Mouse (Mus musculus) CH12F3 (cell line): ENCODE measurements around the gene Plekha8.

Experiments
- in situ Hi-C: fragments of 300-500 bp; cut with MboI; formaldehyde crosslinking; loops from 2 replicates; pipeline ENCODE4 v1.14.3; 2020; ENCODE audit warnings: low sequenced_read_pairs

Plekha8 gene

DNA sequence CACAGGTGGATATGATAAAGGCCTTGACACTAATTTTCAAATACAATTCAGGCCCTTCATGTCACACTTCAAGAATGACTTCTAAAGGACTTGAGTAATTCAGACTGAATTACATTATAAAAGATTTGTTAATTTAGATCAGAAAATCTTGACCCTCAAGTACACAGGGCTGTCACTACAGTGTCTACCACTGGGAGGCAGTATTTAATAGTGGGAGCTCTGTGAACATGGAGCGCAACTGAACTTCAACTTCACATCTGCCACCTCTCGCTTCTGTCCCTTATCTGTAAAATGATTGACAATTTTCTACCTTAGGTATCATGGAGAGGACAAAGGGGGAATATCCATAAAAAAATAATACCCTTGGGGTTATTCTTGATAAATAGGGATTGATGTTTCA lies 8.7 kb upstream of the Plekha8 start:
- in situ Hi-C loops: loop anchor here (25.0 kb wide), 1 partner anchor 576 kb away; no protein-coding TSS in a partner anchor

DNA sequence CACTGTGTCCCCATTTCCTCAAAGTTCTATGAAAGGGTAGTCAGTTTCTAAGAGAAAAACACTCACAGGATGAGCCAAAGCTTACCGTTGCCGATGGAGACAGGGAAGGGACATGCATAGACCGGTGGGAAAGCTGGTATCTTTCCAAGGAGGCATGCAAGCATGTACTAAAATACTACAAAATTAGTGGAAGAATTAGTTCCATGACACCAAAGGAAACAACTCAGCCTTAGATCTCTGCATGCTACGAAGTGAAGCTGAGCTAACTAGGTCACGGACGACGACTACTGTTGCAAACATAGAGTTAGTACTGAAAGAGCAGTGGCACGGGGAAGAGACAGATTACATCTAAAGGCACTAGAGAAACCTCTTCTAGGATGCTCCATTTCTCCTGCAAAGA lies 8.0 kb upstream of the Plekha8 start:
- in situ Hi-C loops: loop anchor here (25.0 kb wide), 1 partner anchor 575 kb away; no protein-coding TSS in a partner anchor

DNA sequence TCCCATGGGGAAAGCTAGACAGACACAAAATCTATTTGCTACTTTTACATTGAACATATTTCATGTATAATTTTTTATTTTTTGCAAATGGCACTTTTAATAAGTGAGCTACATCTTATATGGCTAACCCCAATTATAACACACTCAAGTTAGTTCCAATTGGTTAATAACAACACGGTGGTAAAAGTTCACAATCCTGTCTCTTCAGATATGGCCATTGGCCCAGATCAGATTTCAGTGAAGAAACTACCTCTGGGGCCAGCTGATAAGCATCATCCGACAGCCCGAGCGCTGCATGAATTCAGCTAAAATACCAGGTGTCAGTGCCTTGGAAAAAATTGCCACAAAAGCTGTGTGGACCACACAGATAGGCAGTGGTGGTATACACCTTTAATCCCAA lies 7.2 kb upstream of the Plekha8 start:
- in situ Hi-C loops: loop anchor here (25.0 kb wide), 1 partner anchor 575 kb away; no protein-coding TSS in a partner anchor

DNA sequence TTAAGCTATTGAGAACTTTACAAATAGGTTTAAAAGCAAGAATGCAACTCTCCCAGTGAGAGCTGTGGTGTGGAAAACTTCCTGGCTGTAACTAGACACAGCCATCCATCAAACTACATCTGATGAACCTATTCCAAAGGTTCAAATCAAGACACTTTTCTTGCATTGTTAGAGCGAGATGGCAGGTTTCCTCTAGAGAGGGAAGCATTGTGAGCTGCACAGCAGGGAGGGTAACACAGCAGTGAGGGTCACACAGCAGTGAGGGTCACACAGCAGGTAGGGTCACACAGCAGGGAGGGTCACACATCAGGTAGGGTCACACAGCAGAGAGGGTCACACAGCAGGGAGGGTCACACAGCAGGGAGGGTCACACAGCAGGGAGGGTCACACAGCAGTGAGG lies 6.7 kb upstream of the Plekha8 start:
- in situ Hi-C loops: loop anchor here (25.0 kb wide), 1 partner anchor 574 kb away; no protein-coding TSS in a partner anchor

DNA sequence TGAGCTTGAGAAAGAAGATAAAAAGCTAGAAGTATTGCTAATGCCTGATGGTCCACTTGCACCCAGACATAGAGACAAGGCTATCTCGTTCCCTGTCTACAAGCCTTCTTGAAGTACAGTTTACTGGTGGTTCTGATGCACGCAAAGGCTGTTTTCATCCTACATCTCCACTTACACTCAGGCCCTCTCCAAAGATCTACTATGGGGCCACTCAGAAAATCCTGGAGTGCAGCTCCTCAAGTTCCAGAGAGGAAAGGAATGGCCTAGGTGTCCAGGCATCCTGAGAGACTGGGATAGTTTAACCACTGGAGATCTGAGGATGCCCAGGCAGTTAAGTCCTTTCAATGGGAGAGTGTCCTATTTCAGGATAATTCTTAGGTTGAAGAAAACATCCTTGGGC lies 4.2 kb upstream of the Plekha8 start:
- in situ Hi-C loops: loop anchor here (25.0 kb wide), 1 partner anchor 572 kb away; no protein-coding TSS in a partner anchor

DNA sequence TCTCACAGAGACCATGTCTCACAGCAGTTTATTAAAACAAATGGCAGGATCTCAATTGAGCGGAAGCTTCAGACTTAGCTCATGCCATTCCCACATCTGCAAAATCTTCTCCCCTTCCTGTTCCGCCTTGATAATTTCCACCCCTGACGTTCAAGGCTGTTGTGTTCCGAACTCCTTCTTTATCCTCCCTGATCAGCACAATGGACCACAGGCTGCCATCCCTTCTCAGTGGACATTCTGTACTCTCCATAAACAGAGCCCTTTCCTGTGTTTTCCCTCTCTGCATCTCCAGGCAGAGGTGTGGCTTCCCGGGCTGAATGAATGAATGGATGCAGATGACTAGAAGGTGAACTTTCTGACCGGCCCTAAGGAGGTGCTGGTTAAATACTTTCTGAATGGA lies 3.1 kb upstream of the Plekha8 start:
- in situ Hi-C loops: loop anchor here (25.0 kb wide), 1 partner anchor 571 kb away; no protein-coding TSS in a partner anchor

DNA sequence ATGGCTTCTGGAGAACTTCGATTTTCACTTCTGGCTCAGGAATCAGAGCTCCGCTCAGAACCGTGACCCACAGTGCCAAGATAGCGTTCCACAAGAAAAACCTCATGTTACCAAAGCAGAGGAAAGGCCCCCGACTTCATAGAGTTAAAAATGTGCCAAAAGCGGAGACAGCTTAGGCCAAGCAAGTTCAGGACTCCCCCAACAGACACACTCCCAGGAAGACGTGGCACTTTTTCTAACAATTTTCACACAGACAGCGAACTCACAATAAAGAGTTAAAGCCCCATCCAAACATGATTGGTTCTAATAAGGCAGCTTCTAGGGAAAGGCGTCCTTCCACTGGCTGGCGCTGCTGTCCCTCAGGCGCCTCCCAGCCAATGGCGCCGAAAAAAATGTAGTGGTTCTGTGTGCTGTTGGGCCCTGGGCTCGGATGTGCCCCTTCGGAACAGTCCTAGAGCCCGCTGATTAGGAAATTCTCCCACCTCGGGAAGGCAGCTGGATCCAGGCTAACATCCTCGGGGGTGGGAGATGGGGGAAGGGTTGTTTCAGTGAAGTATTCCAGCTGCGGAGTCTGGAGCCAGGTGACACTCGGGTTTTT lies 1.9 kb upstream of the Plekha8 start:
- in situ Hi-C loops: loop anchor here (25.0 kb wide), 1 partner anchor 569 kb away; no protein-coding TSS in a partner anchor

DNA sequence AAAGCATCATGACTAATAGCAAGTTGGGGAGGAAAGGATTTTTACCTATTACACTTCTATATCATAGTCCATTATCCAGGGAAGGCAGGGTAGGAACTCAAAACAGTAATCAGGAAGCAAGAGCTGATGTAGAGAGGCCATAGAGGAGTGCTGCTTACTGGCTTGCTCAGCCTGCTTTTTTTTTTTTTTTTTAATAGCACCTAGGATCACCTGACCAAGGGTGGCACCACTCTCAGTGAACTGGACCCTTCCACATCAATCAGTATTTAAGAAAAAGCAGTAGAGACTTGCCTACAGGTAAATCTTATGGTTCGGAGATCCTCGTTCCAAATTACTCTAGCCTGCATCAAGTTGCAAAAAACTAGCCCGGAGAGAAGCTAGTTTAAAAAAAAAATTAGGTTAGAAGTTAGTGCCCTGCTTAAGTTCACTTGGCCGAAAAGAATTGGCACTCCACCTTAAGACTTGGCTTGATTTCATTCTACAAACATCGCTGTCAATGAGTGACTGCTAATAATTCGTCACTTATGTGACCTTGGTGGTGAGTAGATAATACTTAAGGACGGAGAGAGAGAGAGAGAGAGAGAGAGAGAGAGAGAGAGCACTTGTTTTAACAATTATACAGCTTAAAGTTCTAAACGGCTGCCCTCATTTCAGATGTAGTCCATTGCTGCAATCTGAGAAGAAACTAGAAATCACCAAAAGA lies 994 bp upstream of the Plekha8 start:
- in situ Hi-C loops: loop anchor here (25.0 kb wide), 1 partner anchor 568 kb away; no protein-coding TSS in a partner anchor

DNA sequence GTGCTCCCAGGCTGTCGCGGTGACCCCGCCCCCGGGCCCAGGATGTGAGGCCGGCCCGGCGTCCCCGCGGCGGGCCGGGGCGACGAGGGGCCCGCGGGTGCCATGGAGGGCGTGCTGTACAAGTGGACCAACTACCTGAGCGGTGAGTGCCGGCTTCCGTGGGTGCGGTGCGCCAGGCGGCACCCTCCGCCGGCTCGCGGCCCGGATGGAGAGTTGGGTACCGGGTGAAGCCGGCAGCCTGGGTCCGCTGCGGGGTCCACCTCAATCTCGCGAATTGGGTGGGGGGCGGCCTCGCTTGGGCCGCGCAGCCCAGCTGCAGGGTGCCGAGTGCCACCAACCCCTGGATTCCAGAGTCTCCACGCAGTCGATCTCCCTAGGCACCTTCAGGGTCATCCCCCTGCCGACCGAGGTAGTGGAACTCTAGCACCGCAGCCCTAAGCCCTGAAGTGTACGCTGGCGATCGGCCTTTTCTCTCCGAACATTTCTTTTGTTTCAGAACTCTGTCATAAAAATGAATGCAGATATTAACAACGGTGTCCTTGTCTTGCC lies 493 bp downstream of the Plekha8 start:
- in situ Hi-C loops: loop anchor here (25.0 kb wide), 1 partner anchor 567 kb away; no protein-coding TSS in a partner anchor

DNA sequence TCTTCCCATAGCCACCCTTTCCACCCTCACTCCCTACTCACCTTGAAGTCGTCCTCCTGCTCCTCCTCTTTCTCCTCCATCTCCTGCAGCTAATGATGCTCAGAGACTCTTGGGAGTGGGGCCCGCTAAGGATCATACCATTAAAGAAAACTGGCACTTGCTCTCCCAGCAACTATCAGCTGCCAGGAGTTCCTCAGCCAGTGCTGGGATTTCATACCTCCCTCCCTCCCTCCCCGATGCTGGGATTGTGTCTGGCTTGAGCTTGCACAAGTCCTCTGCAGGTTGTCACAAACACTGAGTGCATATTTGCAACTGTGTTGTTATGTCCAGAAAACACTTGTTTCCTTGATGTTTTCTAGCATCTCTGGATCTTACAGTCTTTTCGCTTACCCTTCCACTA lies 2.3 kb downstream of the Plekha8 start, which contains the start of gene Fkbp14:
Gene Fkbp14, minus strand, starts transcription at position 101 of the 400 bp plus-strand sequence.
- in situ Hi-C loops: loop anchor here (25.0 kb wide), 1 partner anchor 565 kb away; no protein-coding TSS in a partner anchor

DNA sequence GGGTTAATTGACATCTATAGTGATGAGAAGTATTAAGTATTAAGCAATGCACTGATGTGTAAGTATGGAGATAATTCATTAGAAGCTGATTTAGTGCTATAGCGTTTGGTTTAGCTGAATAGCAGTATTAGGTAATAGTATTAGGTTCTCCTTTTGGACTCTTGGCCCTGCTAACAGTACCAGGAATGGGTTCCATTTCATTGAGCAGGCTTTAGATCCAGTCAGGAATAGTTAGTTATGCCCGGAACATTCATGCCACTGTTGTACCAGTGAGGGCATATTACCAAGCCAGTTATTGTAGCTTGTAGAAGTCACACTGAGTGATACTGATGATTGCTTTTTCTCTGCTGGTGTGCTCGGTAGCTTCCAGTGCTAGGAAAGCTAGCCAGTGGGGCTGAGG lies 2.8 kb downstream of the Plekha8 start:
- in situ Hi-C loops: loop anchor here (25.0 kb wide), 1 partner anchor 565 kb away; no protein-coding TSS in a partner anchor

DNA sequence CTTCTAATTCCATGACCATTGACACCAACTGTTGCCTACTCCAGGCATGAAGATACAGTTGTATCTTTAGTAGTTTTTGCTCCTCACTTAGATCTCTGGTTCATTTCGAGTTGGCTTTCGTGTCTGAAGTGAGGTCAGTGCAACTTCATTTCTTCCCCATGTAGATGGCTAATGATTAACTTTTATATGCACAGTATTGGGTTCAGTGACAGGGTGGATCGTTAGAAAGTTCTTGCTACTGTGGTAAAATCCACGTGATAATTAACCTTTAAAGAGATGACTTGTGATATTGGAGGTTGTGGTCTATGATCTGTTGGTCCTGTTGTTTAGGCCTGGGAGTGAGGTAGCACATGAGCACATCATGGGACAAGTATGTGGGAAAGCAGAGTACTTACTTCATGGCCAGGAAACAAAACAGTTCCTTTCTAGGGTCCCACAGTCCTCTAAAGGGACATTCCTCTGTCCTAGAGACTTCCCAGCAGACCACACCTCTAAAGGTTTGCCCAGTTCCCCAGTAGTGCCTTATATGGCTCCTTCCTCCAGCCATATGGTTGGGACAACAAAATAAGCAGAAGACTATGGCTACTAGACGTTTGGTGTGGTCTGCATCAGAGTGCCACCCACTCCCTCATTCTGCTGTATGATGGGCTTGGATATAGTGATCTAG lies 5.9 kb downstream of the Plekha8 start:
- in situ Hi-C loops: no loop called here

DNA sequence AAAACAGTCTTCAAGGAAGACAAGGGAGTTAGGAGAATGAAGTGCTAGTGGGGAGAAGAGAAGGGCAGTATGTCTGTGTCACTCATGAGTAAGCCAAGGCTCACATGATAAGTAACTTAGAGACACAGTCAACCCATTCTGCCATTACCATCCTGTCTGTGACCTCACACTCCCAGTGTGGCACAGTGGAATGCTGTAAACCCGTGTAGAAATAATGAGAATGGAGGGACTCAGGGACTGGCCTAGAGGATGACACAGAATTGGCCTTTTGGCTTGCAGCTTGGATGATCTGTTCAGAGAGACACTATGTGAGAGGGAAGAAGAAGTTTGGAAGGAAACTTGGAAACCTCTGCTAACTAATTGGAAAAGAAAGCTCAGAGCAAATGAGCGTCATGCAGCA lies 8.0 kb downstream of the Plekha8 start:
- in situ Hi-C loops: no loop called here

DNA sequence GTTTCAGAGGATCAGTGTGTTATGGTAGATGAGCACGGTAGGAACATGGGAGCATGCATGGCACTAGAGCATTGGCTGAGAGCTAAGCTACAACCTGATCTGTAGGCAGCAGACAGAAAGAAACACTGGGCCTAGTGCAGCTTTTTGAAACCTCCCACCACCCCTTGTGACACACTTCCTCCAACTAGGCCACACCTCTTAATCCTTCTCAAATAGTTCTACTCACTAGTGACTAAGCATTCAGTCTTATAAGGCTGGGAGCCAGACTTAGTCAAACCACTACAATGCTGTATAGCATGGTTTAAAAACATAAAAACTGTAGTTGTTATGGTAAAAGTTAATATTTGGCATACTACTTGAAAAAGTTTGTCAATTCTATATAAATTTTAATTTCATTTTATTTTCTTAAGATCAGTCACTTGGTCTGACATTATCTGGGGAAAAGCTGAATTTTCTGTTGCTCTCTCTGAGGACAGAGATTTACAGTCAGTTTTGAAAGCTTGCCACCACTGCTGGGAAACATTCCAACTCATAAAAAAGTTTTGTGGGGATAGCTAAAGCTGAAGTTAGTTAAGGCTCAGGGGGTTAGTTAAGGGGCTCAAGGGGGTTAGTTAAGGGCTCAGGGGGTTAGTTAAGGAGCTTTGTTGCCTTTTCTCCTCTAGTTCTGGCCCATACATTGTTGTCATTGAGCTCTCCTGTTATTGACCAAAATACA lies 9.2 kb downstream of the Plekha8 start:
- in situ Hi-C loops: no loop called here

DNA sequence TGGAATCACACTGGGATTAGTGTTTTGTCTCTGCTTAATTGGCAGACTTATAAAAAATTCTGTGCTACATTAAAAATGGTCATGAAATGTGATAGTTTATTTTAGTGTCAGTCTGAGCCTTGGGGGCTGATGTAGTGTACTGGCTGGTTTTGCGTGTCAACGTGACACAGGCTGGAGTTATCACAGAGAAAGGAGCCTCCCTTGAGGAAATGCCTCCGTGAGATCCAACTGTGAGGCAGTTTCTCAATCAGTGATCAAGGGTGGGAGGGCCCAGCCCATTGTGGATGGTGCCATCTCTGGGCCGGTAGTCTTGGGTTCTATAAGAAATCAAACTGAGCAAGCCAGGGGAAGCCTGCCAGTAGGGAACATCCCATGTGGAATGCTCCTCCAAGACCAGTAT lies 11.3 kb downstream of the Plekha8 start:
- in situ Hi-C loops: no loop called here

DNA sequence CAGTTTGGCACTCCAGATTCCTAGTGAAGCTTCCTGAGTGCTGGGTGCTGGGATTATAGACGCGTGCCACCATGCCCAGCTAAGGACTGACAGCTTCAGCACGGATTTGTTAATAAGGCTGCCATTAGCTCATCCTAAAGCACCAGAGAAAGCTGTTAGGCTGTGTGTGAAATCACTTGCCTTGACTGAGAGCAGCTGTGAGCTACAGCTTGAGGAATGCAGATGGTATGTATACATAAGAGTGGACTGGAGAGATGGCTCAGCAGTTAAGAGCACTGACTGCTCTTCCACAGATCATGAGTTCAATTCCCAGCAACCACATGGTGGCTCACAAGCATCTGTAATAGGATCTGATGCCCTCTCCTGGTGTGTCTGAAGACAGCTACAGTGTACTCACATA lies 22.5 kb downstream of the Plekha8 start:
- in situ Hi-C loops: no loop called here

DNA sequence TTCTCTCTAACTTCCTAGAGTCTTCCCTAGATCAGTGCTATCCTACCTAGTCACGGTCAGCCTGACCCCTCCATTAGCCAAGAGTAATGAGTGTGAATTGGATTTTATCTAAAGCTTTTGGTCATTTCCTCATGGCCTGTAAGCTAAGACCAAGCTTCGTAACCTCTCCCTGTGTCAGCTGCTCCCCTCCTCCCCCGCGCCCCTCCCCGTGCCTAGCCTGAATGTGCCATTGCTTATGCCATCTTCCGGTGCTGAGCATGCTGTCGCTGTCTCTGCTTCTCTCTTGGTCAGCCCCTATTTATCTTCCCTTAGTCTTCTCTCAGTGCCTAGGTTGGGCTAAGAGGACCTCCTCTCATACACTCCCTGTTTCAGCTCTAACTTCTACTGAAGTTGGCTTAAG lies 24.6 kb downstream of the Plekha8 start:
- in situ Hi-C loops: no loop called here

DNA sequence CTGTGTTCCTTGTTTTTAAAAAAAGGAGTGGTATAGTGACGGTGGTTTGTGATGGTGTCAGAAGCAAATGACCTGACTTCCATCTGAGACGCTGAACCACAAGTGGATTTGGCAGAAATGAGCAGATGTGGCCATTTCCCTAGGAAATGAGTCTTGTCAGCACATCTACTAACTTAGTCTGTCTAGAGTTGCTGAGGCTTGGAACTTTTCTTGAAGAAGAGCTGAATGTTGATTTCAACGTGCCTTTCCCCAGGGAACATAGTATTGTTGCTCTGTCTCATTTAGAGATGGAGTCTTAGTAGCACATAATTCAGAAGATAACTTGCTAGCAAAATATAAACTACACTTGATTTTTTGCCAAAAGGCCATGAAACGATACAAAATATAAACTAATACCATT lies 25.4 kb downstream of the Plekha8 start:
- in situ Hi-C loops: no loop called here

DNA sequence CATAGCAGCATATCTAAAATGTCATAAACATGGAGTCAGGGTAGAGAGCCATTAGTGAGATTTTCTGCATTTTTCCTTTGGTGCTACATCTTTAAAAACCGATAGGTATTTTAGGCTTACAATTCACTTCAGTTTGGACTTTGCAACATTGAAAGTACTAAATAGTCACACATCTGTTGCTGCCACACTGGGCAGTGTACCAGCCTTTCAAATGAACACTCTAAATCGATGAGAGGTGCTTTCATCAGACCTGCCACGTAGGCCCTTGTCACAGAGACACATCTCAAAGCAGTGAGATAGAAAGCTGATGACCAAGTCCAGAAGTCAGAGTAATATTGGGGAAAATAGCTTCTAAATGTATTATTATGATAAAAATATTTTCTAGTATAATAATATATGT lies 33.5 kb downstream of the Plekha8 start:
- in situ Hi-C loops: no loop called here

DNA sequence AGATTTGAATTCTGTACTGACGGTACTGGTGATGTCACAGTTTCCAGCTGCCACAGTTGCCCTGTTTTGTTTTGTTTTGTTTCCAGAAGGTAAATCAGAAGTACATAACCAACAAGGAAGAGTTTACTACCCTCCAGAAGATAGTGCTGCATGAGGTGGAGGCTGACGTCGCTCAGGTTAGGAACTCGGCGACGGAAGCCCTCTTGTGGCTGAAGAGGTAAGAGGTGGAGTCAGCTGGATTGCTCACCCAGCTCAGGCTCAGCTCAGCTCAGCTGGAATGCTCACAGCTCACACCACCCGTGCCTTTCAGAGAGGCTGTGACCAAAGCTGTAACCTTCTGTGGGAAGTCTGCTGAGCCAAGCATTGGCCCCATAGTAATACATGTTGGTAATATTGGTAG lies 34.8 kb downstream of the Plekha8 start:
- in situ Hi-C loops: no loop called here
